Mouse (Mus musculus): ENCODE data around the gene Pitx2. TPM values are rescaled to one million over a fixed set of nuclear protein-coding genes. Genes with fewer than 3 reads are reported as not detected.

Gene Pitx2
- not detected for total RNA-seq (2021)

DNA sequence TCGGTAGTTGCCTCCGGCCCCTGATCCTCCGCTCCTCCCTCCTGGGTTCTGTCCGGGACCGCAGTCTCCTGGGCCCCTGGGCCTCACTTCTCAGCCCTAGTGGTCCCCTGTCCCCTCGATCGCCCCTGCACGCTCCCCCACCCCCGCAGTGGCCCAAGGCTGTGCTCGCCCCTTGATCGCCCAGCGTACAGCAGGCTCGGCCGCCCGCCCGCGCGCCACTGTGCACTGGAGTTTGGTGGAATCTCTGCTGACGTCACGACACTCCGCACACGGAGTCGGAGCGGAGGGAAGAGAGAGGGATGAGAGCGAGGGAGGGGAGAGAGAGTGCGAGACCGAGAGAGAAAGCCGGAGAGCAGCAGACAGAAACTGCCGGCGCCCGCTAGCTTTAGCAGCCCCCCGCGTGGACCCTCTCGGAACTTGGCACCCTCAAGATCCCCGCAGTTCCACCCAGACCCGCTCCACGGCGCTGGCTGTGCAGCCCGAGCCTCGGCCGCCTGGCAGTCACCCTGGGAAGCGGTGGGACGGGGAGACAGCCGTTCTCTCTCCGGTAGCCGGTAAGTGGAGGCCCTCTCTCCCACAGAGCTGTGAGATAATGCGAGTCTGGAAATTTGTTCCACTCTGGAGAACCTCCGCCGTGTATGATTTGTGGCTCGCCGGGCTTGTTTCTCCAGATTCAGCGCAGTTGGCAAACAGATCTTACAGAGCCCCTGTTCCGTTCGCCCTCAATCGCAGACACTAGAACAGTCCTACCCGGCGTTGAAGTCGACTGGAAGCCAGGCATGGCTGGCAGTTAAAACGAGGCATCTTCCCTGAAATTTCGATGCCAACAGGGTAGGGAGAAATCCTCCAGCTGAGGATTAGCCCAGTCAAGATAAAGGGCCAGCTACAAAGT is at the start of gene Pitx2:
TSS of gene Pitx2 (plus strand) at position 270 of the 892 bp plus-strand sequence.
- DNase-seq = no peak

GRCm38 (mm10) chr3:129150001-129150400 is 49.7 kb upstream of the Pitx2 start:
- DNase-seq = no peak

- no peak for DNase-seq
These were observed 48.5 kb upstream of the Pitx2 start for GRCm38 (mm10) chr3:129151096-129151685.

- no peak for DNase-seq
These were observed 40.8 kb upstream of the Pitx2 start for GRCm38 (mm10) chr3:129158812-129159370.

DNA sequence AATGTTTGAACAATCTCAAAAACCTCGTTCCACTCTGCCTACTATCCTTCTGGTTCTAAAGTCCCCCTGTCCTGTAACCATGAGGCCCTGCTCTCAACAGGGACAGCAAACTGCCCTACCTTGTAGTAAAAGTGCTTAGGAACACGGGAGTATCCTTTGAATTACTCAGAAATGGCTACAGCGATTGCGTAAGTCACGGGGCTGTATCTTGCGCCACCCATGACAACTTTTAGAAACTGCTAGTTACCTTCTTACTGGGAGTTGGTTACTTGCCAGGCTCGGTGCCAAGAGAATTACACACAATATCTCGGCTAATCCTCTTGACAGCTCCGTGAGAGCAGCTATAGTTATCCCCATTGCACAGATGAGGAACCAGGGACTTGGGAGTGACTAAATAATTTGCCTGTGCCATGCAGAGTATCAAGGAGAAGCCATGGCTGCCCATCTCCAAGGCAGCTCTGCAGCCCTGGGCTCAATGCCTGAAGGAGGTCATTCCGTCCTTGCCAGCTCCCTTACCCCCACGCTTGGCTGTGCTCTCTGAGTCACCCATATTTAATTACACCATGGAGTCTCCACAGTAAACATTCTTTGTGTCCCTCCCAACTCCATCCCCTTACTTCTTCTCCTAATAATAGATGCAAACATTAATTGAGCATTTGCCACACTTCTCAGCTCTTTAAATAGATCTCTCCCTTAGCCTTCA is 38.2 kb upstream of the Pitx2 start:
- DNase-seq = no peak

DNA sequence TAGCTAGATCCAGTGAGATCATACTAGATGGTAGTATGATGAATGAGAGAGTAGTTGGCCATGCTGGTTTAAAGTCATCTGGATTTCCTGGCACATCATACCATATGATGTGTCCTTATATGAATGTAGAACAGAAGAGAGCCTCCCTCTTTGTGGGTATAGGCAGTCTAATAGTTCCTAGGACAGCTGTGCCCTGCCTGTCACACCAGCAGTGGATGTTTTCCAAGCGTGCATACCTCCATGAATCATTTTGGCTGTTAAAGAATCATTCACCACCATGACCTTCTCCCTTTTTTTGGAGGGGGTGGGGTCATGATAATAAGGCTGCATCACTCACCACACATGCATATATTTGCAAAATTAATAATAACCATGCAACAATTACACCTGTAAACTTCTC is 35.4 kb upstream of the Pitx2 start:
- DNase-seq = no peak

DNA sequence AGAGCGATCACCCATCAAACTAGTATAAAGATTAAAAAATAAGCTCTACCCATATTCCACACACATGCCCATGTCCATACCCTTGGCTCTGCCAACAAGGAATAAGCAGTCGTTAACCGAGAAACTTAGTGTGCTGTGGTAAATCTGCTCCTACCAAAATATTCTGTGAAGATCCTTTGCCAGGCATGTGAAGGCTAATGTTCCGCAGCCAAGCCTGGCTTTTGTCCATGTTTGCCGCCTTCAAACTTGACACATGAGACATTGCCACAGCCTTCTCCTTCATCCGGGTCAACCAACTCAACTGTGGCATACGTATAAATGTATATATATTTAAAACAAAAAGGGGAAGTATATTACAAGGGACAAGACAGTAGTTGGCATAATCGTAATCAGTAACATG is 34.0 kb upstream of the Pitx2 start:
- DNase-seq = no peak

DNA sequence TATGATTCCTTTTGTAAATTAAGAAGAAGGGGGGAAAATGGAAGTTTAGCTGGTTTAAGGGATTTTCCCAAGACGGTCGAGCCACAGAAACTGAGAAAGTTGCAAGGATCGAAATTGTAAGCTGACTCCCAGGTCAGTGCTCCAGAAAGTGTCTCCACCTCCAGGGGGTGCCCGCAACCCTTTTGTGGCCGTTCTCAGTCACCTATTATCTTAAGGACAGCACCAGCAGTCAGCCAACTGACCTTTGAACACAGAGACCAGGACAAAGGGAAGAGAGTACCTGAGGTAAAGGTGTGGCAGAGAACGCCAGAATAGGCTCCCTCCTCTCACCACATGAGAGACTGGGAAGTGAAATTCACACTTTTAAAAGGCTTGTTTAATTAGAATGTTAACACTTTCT is 33.0 kb upstream of the Pitx2 start:
- DNase-seq = no peak

DNA sequence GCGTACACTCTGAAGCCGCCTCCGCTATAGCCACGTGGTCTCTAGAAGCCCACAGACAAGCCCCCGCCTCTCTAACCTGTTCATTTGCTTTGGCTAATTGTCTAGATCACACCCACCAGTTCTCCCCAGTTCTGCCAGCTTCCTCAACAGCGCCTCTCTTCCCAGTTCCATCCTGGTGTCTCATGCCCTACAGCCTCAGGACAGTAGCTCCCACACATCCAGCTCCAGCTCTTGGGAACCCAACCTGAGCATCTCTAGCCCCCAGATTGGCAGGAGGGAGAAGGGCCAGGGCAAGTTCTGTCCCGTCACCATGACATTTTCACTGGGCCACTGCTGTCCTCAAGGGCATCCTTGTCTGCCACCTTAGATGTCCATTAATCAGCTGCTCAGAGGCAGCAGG is 29.3 kb upstream of the Pitx2 start:
- DNase-seq = no peak

DNA sequence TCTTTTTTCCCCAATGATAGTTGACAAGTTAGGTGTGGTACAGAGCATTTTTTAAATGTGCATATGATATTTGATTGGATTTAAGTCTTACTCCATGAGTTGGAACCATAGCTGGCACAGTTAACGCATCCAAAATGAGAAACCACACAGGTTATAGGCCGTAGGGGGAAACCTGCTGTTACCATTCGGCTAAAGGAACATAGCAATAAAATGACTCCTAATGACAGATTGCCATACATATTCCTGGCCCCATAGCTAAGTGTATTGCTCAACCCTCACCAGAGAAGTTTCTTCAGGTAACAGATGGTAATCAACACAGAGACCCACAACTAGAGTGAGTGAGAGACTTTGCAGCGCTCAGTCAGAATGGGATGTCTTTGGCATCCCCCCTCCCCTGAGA is 27.9 kb upstream of the Pitx2 start:
- no peak for DNase-seq

DNA sequence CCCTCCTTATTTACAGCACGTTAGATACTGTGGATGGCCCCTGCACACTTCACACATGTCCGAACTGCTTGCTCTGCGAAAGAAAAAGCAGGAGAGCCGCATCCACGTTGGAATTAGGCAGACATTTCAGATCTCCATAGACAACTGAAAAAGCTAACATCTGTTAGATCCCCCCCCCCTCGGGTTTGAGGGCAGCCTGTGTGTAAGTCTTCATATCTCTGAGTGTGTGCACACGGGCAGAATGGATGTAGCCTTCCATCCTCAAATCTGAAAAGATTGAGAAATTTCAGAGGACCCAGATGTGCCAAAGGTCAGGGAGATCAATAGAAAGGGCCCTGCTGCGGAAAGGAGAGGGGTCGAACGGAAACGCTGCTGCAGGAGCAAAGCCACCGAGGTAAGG is 5.2 kb upstream of the Pitx2 start:
- no peak for DNase-seq

- DNase-seq = no peak
These were observed 4.6 kb upstream of the Pitx2 start for GRCm38 (mm10) chr3:129195036-129195435.

GRCm38 (mm10) chr3:129195816-129196549 is 3.7 kb upstream of the Pitx2 start:
- no peak for DNase-seq

GRCm38 (mm10) chr3:129196550-129196919 is 3.1 kb upstream of the Pitx2 start:
- no peak for DNase-seq

DNA sequence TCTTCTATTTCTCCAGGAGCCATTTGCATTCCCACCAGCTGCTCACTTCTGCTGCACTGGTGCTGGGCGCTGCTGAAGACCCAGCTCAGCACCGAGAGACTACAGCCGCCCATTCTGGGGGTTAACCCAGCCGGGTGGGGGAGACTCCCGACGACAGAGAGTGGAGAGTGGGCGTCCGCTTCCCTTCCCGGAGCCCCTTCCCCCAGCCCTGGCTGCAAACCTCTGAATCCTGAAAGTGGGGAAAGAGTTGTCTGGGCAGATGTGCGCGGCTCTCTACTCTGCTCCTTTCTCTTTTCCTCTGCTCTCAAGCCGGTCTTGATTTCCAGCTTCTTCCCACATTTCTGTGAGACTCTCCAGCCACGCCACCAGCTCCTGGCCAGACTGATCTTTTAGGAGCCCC is 2.6 kb upstream of the Pitx2 start:
- DNase-seq = no peak

DNA sequence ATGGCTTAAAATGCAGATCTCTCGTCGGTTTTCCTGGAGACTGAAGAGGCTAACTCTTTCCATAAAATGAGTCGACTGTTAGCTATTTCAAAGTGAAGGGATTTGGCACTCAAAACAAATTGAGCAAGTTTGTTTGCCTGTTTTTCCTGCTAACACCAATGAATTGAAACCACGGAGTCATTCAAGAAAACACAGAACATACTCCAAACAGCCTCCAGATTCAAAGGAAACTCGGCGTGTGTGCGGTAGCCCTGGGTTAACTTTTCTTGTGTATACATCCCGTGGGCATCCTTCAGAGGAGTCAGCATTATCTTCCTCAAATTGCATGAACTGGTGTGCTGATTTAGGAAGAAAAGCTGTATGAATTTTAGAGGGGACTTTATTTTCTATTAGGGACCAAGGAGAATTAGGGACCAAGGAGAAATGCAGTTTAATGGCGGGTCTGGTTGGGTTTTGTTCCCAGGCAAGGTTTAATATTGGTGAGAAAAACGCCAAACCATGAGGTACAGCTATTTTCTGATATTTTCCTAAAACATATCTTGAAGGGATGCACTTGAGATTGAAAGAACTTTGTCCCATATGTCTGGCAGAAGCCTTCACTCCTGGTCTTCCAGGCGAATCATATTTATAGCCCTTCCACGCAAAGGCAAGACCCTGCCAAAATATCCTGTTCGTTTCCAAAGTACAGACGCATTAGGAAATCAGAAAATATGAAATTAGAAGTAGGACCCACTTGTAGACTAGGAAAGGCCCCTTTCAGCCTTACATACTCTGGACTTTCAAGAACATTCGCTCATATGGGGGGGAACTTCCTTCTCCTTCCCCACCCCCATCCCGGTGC is 1.7 kb upstream of the Pitx2 start:
- no peak for DNase-seq

- DNase-seq = no peak
These were observed 1.1 kb upstream of the Pitx2 start for GRCm38 (mm10) chr3:129198627-129198903.

DNA sequence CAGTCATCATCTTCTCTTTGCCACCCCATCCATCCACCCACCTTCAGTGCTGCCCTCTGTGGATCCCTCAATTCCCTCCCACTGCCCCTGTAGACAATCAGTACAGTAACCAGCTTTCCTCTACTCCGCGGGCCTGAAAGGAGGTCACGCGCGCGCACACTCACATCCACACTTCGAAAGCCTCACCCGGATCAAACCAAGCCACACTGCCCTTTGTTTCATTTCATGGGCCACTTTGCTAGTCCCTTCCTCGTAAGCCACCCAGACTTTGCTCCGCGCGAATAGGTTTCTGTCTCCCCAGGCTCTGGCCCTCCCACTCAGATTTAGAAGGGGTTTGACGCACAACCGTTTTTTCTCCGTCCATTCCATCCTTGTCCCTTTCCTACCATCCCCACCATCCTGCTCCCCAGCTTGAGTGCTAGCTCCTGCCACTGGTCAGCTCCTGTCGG is 494 bp upstream of the Pitx2 start:
- DNase-seq = no peak

GRCm38 (mm10) chr3:129200501-129200890 is 818 bp downstream of the Pitx2 start:
- no peak for DNase-seq

DNA sequence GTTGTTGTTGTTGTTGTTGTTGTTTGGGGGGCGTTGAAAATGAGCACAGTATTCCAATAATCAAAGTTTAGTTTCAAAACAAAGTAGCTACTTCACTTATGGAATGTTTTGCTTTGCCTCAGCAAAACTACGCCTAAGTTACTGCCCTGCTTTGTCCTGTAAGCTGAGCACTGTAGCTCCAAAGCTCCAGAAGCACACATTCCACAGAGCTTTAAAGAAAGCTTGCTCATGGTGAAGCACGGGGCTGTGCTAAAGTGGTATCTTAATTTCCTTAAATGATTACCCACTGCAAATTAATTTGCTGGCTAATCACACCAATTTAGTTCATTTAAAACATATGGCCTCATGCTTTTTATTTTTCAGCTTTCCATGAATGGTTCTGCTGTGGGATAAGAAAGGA is 1.5 kb downstream of the Pitx2 start:
- no peak for DNase-seq

- DNase-seq = no peak
These were observed 2.1 kb downstream of the Pitx2 start for GRCm38 (mm10) chr3:129201681-129202255.

Measured in layer of hippocampus, postnatal 36 days (tissue).